Mouse (Mus musculus) small intestine, adult 2 months (tissue): ENCODE results near the gene Ccdc96.

Experiments used
- CTCF ChIP-seq: fragments of 200-500 bp; IDR thresholded peaks from 2 replicates; pipeline ENCODE4 v1.5.1; 2012; ENCODE audit warnings: low read depth, mild to moderate bottlenecking, control low read depth, inconsistent platforms, low read length, moderate library complexity, mixed read lengths; ENCODE audit not compliant: insufficient replicate concordance, insufficient read length; ENCODE audit errors: extremely low read depth
- POLR2A ChIP-seq: fragments of 200-500 bp; IDR thresholded peaks from 2 replicates; pipeline ENCODE4 v1.6.1; 2012; ENCODE audit warnings: low read depth, mild to moderate bottlenecking, control low read depth, inconsistent platforms, low read length, moderate library complexity

DNA sequence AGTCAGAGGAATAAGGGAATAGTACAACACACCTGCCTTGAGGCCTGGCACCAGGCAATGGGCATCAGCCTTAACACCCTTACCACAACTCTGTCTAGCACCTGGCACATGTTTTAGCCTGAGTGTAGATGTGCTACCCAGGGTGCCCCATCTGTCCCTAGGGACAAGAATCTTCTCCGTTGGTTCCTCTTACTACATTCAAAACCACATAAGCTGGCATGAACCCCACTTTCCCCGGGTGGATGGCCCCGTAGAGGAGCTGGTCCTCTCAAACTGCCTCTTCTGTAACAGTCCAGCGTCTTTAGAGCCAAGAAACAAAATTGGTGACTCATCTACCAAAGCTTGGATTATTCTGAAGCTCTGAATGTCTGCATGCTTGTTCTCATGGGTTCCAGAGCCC, 4.0 kb upstream of the Ccdc96 start:
- TF ChIP-seq POLR2A = no peak
- TF ChIP-seq CTCF = no peak
